Mouse (Mus musculus) lung, postnatal 0 days (tissue): ENCODE results near the gene Brcc3. TPM values are rescaled to one million over a fixed set of nuclear protein-coding genes. Genes with fewer than 3 reads are reported as not detected.

Experiments
- ATAC-seq: fragments of 200-750 bp; cut with Nextera tagmentation; 2 replicates; pipeline ENCODE4 v1.8.0; 2017; ENCODE audit warnings: moderate library complexity
- DNase-seq: peaks from one replicate; pipeline ENCODE4 v3.0.0-alpha.2; 2016; ENCODE audit warnings: low spot score
- H3K27ac ChIP-seq: fragments of 300-500 bp; sonication (generic); 2 replicates; pipeline ENCODE4 v1.5.1; 2014; ENCODE audit warnings: antibody characterized with exemption, mild to moderate bottlenecking, low read length, mixed read lengths
- H3K27me3 ChIP-seq: fragments of 300-500 bp; sonication (generic); replicated peaks from 2 replicates; pipeline ENCODE4 v1.6.1; 2014; ENCODE audit warnings: low read length, mixed read lengths; ENCODE audit not compliant: insufficient read depth
- H3K36me3 ChIP-seq: fragments of 300-500 bp; sonication (generic); 2 replicates; pipeline ENCODE4 v1.6.1; 2014; ENCODE audit warnings: low read length, mixed read lengths; ENCODE audit not compliant: insufficient read depth
- H3K4me1 ChIP-seq: fragments of 300-500 bp; sonication (generic); 2 replicates; pipeline ENCODE4 v1.6.1; 2014; ENCODE audit warnings: antibody characterized with exemption, low read depth, low read length, mixed read lengths; ENCODE audit not compliant: insufficient read depth
- H3K4me2 ChIP-seq: fragments of 300-500 bp; sonication (generic); replicated peaks from 2 replicates; pipeline ENCODE4 v1.6.1; 2014; ENCODE audit warnings: low read depth, mild to moderate bottlenecking, low read length, moderate library complexity, mixed read lengths
- H3K4me3 ChIP-seq: fragments of 300-500 bp; sonication (generic); 2 replicates; pipeline ENCODE4 v1.5.1; 2014; ENCODE audit warnings: low read depth, low read length
- H3K9ac ChIP-seq: fragments of 300-500 bp; sonication (generic); replicated peaks from 2 replicates; pipeline ENCODE4 v1.6.1; 2014; ENCODE audit warnings: low read depth, mild to moderate bottlenecking
- H3K9me3 ChIP-seq: fragments of 300-500 bp; sonication (generic); 2 replicates; pipeline ENCODE4 v1.6.1; 2016; ENCODE audit warnings: low read length, mixed read lengths
- CTCF ChIP-seq: IDR thresholded peaks from 2 replicates; pipeline ENCODE4 v1.5.1; 2016; ENCODE audit warnings: antibody characterized with exemption, mild to moderate bottlenecking
- EP300 ChIP-seq: IDR thresholded peaks from 2 replicates; pipeline ENCODE4 v1.6.1; 2016; ENCODE audit warnings: antibody characterized with exemption, mild to moderate bottlenecking, control low read depth
- WGBS: fragments of 180-500 bp; shearing (Covaris S2); extraction: QIAGEN DNeasy Blood & Tissue Kit; methylation state at CpG from one replicate; pipeline ENCODE4 v1.1.7; 2014; 5-methylcytosine and 5-hydroxymethylcytosine counted together
- polyA plus RNA-seq: library from polyadenylated mRNA; unstranded; fragments of >200 nt; fragmentation: Nextera tagmentation; extraction: Ambion mirVana; gene quantifications from 2 replicates; pipeline ENCODE4 v1.2.1, GENCODE M21; 2015

Gene Brcc3
- 27.9 and 30.0 TPM in 2 replicates for polyA plus RNA-seq

GRCm38 (mm10) chrX:75415936-75416785 is at the start of gene Brcc3, which contains the start of the genes Cmc4 and Mtcp1:
Gene Brcc3 (plus strand): TSS chrX:75416628.
Gene Cmc4 (minus strand): TSS chrX:75416584.
Gene Mtcp1 (minus strand): TSS chrX:75416588.
- peak within 1 kb of the TSS; percentile 41; the same call in 1 of the 2 replicates for H3K9ac ChIP-seq
- no peaks in the 10 kb centered on the region for H3K4me1 ChIP-seq
- TF ChIP-seq CTCF: no peak; the same call in 1 of the 2 replicates
- TF ChIP-seq EP300: no peak
- peak within 1 kb of the TSS; percentile 49 for H3K4me3 ChIP-seq
- DNase-seq (peak; percentile 93), ATAC-seq (peak; percentile 99)
- H3K4me2 ChIP-seq: peak within 1 kb of the TSS; percentile 48
- H3K9me3 ChIP-seq: no peaks in the 10 kb centered on the region
- peak within 1 kb of the TSS; percentile 88 for H3K27ac ChIP-seq
- no peaks in the 10 kb centered on the region for H3K36me3 ChIP-seq
- WGBS: 14% methylated on average over 46 of the region's 52 CpGs
- no peaks in the 10 kb centered on the region for H3K27me3 ChIP-seq

DNA sequence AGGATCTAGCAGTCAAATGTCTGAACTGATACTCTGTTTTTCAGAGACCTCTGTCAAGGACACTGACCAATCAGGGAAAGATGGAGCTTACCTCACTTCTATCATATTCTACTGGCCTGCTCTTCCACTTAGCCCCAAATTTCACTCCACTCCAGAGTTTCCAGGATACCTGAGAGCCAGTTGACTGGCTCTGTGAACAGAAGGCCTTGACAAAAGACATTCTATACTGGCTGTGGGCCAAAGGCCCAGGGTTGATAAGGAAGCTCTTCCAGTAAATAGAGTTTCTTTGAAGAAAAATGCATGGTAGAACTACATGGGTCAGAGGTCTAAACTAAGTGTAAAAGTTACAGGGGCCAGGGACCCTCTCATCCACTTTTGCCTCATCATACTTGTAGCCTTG is 46.2 kb upstream of the Brcc3 start:
- H3K27ac ChIP-seq: no peak overlapping the region
- H3K9ac ChIP-seq: no peak overlapping the region
- H3K4me1 ChIP-seq: no peaks in the 10 kb centered on the region
- no peaks in the 10 kb centered on the region for H3K36me3 ChIP-seq
- H3K9me3 ChIP-seq: no peaks in the 10 kb centered on the region
- no peaks in the 10 kb centered on the region for H3K27me3 ChIP-seq
- DNase-seq (no peak), ATAC-seq (no peak)
- H3K4me3 ChIP-seq: no peak overlapping the region
- no peak overlapping the region for H3K4me2 ChIP-seq
- no peak for TF ChIP-seq CTCF
- no peak for TF ChIP-seq EP300

DNA sequence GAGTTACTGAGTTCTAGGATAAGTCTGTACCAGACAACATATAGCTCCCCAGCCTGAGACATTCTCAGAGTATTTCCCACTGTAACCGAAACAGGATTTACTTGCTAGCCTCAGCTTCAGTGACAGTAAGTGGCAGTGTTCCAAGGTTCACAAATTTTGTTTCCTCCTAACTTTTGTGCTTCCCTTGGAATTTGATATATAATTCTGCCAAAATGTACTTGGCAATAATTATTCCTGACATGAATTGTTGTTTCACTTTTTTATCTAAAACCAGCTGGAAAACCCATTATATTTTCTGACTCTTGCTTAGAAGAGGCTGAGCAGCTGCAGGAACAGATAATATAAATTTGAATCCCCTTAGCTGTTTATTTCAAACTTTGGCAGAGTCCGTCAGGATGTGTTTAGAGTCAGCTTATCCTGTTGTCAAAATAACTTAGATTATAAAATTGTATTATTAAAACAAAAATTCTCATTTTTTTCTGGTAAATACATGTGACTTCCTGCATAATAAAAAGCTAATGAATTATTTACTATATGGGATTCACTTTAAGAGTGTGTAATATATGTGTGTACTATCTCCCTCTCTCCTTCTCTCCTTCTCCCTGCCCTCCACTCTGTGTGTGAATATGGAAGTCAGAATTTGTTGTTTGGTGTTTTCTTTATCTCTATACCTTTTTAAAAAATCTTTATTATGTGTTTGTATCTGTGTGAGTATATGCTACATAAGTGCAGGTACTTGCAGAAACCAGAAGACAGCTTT is 43.6 kb upstream of the Brcc3 start:
- peak; percentile 43; the same call in 1 of the 2 replicates for ATAC-seq
- 32% methylated on average over 2 of the region's 2 CpGs for WGBS

GRCm38 (mm10) chrX:75376815-75377214 is 39.6 kb upstream of the Brcc3 start:
- no peak for DNase-seq
- TF ChIP-seq EP300 (no peak), CTCF (no peak)
- Histone ChIP-seq H3K9ac (no peak overlapping the region), H3K27me3 (no peaks in the 10 kb centered on the region), H3K9me3 (no peaks in the 10 kb centered on the region), H3K36me3 (no peaks in the 10 kb centered on the region), H3K4me3 (no peak overlapping the region), H3K4me2 (no peak overlapping the region), H3K4me1 (no peaks in the 10 kb centered on the region), H3K27ac (no peak overlapping the region)
- ATAC-seq: no peak

More for the DNA sequence above, 43.6 kb upstream of the Brcc3 start:
- no peak overlapping the region for H3K4me2 ChIP-seq
- H3K4me3 ChIP-seq: no peak overlapping the region
- DNase-seq: peak; percentile 62
- no peaks in the 10 kb centered on the region for H3K9me3 ChIP-seq
- no peak for TF ChIP-seq CTCF
- TF ChIP-seq EP300: peak; percentile 15; the same call in 1 of the 2 replicates
- no peaks in the 10 kb centered on the region for H3K27me3 ChIP-seq
- no peaks in the 10 kb centered on the region for H3K4me1 ChIP-seq
- H3K36me3 ChIP-seq: no peaks in the 10 kb centered on the region
- H3K9ac ChIP-seq: no peak overlapping the region
- H3K27ac ChIP-seq: no peak overlapping the region

DNA sequence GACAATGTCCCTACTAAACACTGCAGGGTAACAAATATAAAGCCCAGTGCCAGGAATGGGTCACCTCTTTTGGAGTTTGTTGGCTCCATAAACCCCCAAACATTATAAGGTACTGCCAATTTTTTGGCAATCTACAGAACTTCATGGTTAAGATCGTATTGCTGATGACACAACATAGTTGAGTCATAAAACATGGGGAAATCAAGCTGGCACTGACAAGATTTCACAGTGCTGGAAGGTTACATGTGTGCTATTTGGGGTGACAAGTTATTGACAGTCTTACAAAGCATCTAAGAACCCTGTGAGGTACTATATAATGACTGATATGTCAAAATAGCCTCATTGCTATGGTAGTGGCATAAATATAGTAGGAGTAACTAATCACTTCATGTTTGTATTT is 35.3 kb upstream of the Brcc3 start:
- Histone ChIP-seq H3K27ac (no peak overlapping the region), H3K36me3 (no peaks in the 10 kb centered on the region), H3K4me1 (no peaks in the 10 kb centered on the region), H3K9me3 (no peaks in the 10 kb centered on the region), H3K4me3 (no peak overlapping the region), H3K9ac (no peak overlapping the region), H3K4me2 (no peak overlapping the region), H3K27me3 (no peaks in the 10 kb centered on the region)
- TF ChIP-seq CTCF (no peak), EP300 (no peak)
- no peak for DNase-seq
- ATAC-seq: no peak
- WGBS: 52% methylated on average over 1 of the region's 1 CpGs

DNA sequence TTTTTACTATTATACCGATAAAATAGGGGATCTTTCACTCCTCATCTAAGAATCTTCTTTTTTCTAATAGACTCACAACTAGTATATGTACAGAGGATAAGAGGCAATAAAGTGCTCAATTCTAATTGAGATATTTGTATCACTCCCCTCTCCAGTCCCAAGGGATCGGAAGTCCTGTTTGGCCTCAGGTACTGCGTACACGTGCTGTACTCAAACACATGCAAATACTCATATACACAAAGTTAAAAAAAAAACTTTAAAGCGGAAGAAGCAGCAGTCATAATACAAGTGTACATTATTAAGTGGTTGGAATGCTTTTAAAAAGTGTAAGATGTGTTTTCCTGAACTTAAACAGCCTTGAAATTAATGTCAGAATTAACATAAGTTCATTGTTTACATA is 34.7 kb upstream of the Brcc3 start:
- no peak for DNase-seq
- no peak for ATAC-seq
- Histone ChIP-seq H3K27ac (peak overlapping the region; percentile 11; the same call in 1 of the 2 replicates), H3K4me2 (peak overlapping the region; percentile 48), H3K9ac (no peak overlapping the region), H3K27me3 (no peaks in the 10 kb centered on the region), H3K9me3 (no peaks in the 10 kb centered on the region), H3K36me3 (no peaks in the 10 kb centered on the region), H3K4me3 (peak overlapping the region; percentile 50; the same call in 1 of the 2 replicates), H3K4me1 (no peaks in the 10 kb centered on the region)
- TF ChIP-seq CTCF (no peak), EP300 (no peak)
- 50% methylated on average over 5 of the region's 5 CpGs for WGBS
